Mouse (Mus musculus) thymus, postnatal 0 days (tissue): ENCODE data around the gene Trim58. TPM values are rescaled to one million over a fixed set of nuclear protein-coding genes. Genes with fewer than 3 reads are reported as not detected.

ENCODE experiments used
- DNase-seq: peaks from one replicate; pipeline ENCODE4 v3.0.0-alpha.2; 2015; ENCODE audit warnings: low spot score
- polyA plus RNA-seq: library from polyadenylated mRNA; unstranded; fragments of >200 nt; fragmentation: Nextera tagmentation; extraction: Ambion mirVana; gene quantifications from 2 replicates; pipeline ENCODE4 v1.2.1, GENCODE M21; 2015

Gene Trim58
- not detected in 2 replicates for polyA plus RNA-seq

GRCm38 (mm10) chr11:58640272-58640867 lies at the start of gene Trim58:
Gene Trim58 (plus strand): TSS chr11:58640465.
- no peak for DNase-seq

GRCm38 (mm10) chr11:58594814-58595213 lies 45.5 kb upstream of the Trim58 start, which contains the start of gene Olfr324:
Gene Olfr324 (plus strand): TSS chr11:58595114.
- DNase-seq: no peak

GRCm38 (mm10) chr11:58597837-58598236 lies 42.4 kb upstream of the Trim58 start:
- DNase-seq: no peak

- no peak for DNase-seq
Observed at GRCm38 (mm10) chr11:58602062-58602461, 38.2 kb upstream of the Trim58 start.

- DNase-seq: no peak
Observed at GRCm38 (mm10) chr11:58602800-58603560, 37.3 kb upstream of the Trim58 start.

GRCm38 (mm10) chr11:58604688-58605087 lies 35.6 kb upstream of the Trim58 start:
- DNase-seq: no peak

GRCm38 (mm10) chr11:58605228-58605627 lies 35.0 kb upstream of the Trim58 start:
- DNase-seq: no peak

- DNase-seq: no peak
Observed at GRCm38 (mm10) chr11:58606177-58606919, 33.9 kb upstream of the Trim58 start.

GRCm38 (mm10) chr11:58607030-58607429 lies 33.2 kb upstream of the Trim58 start:
- no peak for DNase-seq

GRCm38 (mm10) chr11:58613359-58613758 lies 26.9 kb upstream of the Trim58 start:
- DNase-seq: no peak

GRCm38 (mm10) chr11:58614526-58614925 lies 25.7 kb upstream of the Trim58 start:
- no peak for DNase-seq

GRCm38 (mm10) chr11:58615975-58616374 lies 24.3 kb upstream of the Trim58 start, which contains the start of gene 2210407C18Rik:
Gene 2210407C18Rik (minus strand): TSS chr11:58616075.
- DNase-seq: no peak

- DNase-seq: no peak
Observed at GRCm38 (mm10) chr11:58618369-58618768, 21.9 kb upstream of the Trim58 start.

GRCm38 (mm10) chr11:58618793-58619192 lies 21.5 kb upstream of the Trim58 start:
- no peak for DNase-seq

- no peak for DNase-seq
Observed at GRCm38 (mm10) chr11:58626146-58626545, 14.1 kb upstream of the Trim58 start.

GRCm38 (mm10) chr11:58630401-58630800 lies 9.9 kb upstream of the Trim58 start, which contains the start of gene Olfr323:
Gene Olfr323 (minus strand): TSS chr11:58630501.
- no peak for DNase-seq

GRCm38 (mm10) chr11:58634878-58635277 lies 5.4 kb upstream of the Trim58 start:
- no peak for DNase-seq

GRCm38 (mm10) chr11:58636376-58636977 lies 3.8 kb upstream of the Trim58 start:
- DNase-seq: peak; percentile 66

GRCm38 (mm10) chr11:58638176-58638701 lies 2.0 kb upstream of the Trim58 start:
- no peak for DNase-seq

- no peak for DNase-seq
Observed at GRCm38 (mm10) chr11:58641057-58641456, 792 bp downstream of the Trim58 start.
